Mouse (Mus musculus): ENCODE results near the gene Gria2. TPM values are rescaled to one million over a fixed set of nuclear protein-coding genes. Genes with fewer than 3 reads are reported as not detected.

The Gria2 gene
- 1.9 and 6.9 TPM in 2 replicates for total RNA-seq (2017)

DNA sequence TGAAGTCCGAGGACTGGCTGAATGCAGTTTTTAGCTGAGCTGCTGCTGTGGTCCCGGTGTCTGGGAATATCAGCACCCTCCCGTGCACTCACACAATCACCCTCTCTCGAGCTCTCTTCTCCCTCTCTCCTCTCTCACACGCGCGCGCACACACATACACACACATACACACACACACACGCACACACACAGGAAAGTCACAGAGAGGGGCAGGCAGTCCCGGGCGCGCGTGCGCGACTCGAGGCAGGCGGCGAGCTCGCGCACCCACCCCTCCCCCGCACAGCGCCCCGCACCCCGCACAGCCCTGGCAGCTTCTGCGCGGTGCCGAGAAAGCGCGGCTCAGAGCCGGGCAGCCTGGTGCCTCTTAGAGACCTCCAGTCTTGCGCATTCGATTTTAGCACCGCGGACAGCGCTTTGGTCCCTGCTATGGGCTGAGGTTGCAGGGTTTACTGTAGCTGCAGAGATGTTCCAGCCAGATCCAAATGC lies at the start of gene Gria2:
TSS of gene Gria2 (minus strand) at position 240 of the 486 bp plus-strand sequence.
- peak; percentile 61 to 73; a peak in 3 of 4 replicates for ATAC-seq (replicated peaks in 1 of 2; ENCODE audit: insufficient read depth in 1 of 2, low FRiP score in 2 of 2, low TSS enrichment in 1 of 2, low read depth in 1 of 2, poor library complexity in 2 of 2, severe bottlenecking in 2 of 2)

DNA sequence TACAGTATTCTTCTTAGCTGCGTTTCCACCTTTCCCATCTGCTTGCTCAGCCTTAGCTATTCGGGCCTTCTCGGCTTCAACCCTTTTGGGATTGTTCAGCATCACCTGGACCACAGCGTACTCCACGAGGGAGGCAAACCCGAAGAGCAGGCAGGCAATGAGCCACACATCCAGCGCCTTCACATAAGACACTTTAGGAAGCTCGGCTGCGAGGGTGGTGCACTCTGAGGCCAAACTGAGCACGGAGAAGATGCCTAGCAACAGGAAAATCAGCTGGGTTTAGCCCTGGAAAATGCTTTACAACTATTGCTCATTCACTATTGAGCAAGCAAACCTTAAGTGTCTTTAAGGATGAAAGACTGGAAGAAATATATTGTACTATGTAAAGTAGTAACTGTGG lies 48.3 kb upstream of the Gria2 start:
- ATAC-seq (replicated peaks in 1 of 2; ENCODE audit: insufficient read depth in 1 of 2, low FRiP score in 2 of 2, low TSS enrichment in 1 of 2, low read depth in 1 of 2, poor library complexity in 2 of 2, severe bottlenecking in 2 of 2): no peak

DNA sequence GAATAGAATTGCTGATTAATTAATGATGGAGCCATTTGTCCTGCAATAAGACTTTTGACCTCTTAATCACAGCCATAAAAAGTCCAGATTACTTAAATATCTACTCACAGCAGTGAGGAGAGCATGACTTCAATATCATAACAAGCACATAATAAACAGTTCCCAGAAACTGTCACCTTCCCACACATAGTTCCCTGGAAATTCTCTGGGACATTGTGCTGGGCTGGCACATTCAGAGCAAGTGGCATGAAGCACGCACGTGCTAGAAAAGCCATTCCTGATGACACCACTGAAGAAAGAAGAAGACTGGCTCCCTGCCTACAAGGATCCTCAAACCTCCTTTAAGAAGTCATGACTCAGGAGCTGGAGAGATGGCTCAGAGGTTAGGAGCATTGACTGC lies 43.0 kb upstream of the Gria2 start:
- no peak for ATAC-seq (replicated peaks in 1 of 2; ENCODE audit: insufficient read depth in 1 of 2, low FRiP score in 2 of 2, low TSS enrichment in 1 of 2, low read depth in 1 of 2, poor library complexity in 2 of 2, severe bottlenecking in 2 of 2)

DNA sequence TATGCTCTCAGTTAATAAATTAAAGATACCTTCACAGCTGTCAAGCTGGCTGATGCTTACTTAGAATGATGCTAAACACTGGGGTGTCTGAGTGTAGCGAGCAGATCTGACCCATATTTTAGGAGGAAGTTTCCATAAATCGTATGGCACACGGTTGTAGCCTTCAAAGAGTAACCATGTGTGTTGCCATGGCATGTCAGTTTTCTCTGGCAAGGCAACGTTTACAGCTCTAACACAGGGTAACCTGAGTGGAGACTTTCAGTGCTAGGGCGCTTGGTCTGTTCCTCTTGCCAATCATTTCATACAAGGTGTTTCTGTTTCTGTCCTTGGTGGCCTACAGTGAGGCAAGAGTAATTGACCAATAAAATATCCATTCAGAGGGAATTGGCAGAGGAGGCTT lies 37.2 kb upstream of the Gria2 start:
- no peak for ATAC-seq (replicated peaks in 1 of 2; ENCODE audit: insufficient read depth in 1 of 2, low FRiP score in 2 of 2, low TSS enrichment in 1 of 2, low read depth in 1 of 2, poor library complexity in 2 of 2, severe bottlenecking in 2 of 2)

DNA sequence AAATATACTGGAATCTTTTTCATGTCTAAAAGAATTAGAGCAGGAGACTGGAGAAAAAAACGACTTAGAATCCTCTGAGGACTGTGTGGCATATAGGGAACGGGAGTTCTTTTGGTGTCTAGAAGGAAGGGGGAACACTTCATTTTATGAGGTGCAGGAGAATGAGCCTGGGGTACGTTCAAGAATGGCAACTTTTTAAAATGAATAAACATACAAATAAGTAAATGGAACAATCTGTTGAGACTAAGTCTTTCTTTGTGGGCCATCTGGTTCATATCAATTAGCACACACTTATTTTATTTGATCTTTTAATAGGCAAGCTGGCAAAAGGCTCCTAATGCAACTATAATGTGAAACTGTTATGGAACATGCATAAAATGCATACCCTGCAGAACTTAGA lies 34.9 kb upstream of the Gria2 start:
- no peak for ATAC-seq (replicated peaks in 1 of 2; ENCODE audit: insufficient read depth in 1 of 2, low FRiP score in 2 of 2, low TSS enrichment in 1 of 2, low read depth in 1 of 2, poor library complexity in 2 of 2, severe bottlenecking in 2 of 2)

DNA sequence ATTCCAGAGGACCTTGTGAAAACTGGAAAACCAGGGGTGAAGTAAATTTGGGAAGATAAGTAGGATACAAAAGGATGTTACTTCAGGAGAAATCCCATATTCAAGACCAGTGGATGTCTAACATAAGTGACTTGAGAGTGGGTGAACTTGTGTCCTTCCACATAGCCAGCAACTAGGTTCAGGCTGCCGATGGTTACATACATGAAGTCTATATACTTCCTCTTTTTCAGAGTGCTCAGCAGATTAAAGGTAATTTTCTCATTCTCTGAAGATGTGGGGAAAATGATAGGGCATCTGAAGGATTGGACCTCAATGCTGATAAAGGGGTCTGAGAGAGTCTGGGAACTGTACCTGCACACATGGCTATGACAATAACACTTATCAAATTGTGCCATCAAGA lies 21.3 kb upstream of the Gria2 start:
- peak; percentile 42; a peak in 1 of 4 replicates for ATAC-seq (replicated peaks in 1 of 2; ENCODE audit: insufficient read depth in 1 of 2, low FRiP score in 2 of 2, low TSS enrichment in 1 of 2, low read depth in 1 of 2, poor library complexity in 2 of 2, severe bottlenecking in 2 of 2)

DNA sequence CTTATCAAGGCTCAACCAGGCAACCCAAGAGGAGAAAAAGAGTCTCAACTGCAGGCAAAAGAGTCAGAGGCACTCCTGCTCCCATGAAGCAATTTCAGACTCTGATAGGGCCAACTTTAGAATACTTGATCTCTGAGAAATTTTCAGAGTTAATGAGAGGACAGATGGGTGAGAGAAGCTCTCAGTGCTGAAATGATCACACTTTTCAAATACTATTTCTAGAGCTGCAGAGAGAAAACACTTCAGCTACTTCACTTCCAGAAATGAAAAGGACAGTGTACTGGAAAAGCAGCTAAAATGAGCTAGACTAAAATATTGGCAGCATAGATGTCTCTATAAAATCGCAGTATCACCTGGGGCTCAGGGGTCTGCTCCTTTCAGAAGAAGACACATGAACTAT lies 16.0 kb upstream of the Gria2 start:
- ATAC-seq (replicated peaks in 1 of 2; ENCODE audit: insufficient read depth in 1 of 2, low FRiP score in 2 of 2, low TSS enrichment in 1 of 2, low read depth in 1 of 2, poor library complexity in 2 of 2, severe bottlenecking in 2 of 2): no peak

DNA sequence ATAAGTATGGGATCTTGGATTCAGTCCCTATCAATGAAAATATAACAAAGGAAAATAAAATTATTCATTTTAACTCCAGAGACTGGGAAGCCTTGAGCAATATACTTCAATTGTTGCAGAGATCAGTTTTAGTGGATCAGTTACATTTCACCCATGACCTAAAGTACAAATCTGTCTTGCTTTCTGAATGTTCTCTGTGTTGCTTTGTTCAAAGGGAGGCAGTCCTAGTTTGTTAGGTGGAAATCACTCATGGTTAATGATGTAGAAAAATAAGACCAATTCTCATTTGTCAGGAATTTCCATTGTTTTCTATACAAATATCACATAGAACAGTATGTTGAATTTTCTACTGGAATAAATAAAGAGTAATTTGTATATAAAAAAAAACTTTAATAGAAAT lies 11.1 kb upstream of the Gria2 start:
- no peak for ATAC-seq (replicated peaks in 1 of 2; ENCODE audit: insufficient read depth in 1 of 2, low FRiP score in 2 of 2, low TSS enrichment in 1 of 2, low read depth in 1 of 2, poor library complexity in 2 of 2, severe bottlenecking in 2 of 2)

DNA sequence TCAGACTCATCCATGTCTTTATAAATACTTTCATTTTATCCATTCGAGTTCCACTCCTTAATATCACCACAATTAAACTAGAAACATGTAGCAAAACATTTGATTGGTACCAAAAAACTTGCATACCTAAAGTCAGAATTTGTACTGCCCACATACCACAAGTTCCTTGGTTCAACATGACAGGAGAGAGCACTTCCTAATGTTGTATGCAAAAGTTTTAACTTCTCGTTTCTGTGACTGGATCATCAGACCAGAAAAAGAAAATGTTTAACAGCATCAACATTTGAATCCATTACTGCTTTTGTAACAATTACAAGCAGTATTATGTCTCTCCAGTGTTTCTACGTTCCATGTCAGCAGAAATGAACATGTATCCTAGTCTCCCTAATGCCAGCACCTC lies 9.6 kb upstream of the Gria2 start:
- ATAC-seq (replicated peaks in 1 of 2; ENCODE audit: insufficient read depth in 1 of 2, low FRiP score in 2 of 2, low TSS enrichment in 1 of 2, low read depth in 1 of 2, poor library complexity in 2 of 2, severe bottlenecking in 2 of 2): peak in 1 of 2 experiments; percentile 42; a peak in 2 of 4 replicates

DNA sequence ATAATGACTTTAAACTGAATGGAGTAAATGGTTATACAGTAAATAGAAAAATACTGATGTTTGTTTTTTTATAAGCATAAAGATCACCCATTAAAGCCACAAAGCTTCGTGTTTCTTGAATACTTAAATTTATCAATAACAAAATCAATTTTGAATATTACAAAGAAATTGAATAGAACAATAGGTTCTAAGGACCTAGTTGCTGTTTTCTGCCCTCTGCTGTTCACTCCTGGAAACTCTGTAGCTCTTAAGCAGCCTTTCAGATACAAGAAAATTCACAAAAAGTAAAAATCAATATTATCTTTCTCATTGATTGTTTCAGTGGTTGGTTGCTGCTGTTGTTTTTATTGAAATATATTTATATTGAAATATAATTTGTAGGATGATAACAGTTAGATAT lies 2.7 kb upstream of the Gria2 start:
- ATAC-seq (replicated peaks in 1 of 2; ENCODE audit: insufficient read depth in 1 of 2, low FRiP score in 2 of 2, low TSS enrichment in 1 of 2, low read depth in 1 of 2, poor library complexity in 2 of 2, severe bottlenecking in 2 of 2): no peak

DNA sequence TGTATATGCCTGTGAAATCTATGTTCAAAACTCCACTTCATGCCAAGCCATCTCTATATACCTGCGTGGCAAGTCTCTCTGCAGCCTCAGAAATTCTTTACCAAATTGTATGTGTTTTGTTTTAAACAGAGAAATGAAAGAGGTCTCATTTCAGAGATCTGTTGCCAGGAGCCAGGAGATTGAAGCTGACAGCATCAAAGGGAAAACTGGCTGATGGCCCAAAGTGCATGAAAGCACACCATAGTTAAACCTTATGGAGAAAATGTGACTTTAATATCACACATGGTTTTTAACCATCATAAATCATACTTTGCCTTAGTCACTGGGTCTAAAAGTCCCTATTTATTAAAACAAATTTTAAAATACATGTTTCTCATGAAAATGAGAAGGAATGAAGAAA lies 1.2 kb upstream of the Gria2 start:
- ATAC-seq (replicated peaks in 1 of 2; ENCODE audit: insufficient read depth in 1 of 2, low FRiP score in 2 of 2, low TSS enrichment in 1 of 2, low read depth in 1 of 2, poor library complexity in 2 of 2, severe bottlenecking in 2 of 2): no peak

DNA sequence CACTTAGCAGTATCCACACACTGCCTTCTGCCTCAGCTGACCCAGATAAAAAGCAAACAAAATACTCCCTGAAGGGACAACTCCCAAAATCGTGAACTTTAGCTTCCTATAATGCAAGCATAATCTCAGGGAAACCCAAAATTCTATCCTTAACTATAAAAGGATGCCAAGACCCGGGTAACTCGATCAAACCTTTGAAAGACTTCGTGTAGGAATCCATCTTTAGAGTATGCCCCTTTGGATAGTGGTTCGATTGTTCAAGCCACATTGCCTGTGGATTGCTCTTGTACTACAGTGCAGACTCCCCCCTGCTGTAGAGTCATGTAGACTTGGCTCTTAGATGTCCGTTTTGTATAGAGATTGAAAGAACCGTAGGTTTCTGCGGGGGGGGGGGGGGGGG lies 576 bp upstream of the Gria2 start:
- no peak for ATAC-seq (replicated peaks in 1 of 2; ENCODE audit: insufficient read depth in 1 of 2, low FRiP score in 2 of 2, low TSS enrichment in 1 of 2, low read depth in 1 of 2, poor library complexity in 2 of 2, severe bottlenecking in 2 of 2)

DNA sequence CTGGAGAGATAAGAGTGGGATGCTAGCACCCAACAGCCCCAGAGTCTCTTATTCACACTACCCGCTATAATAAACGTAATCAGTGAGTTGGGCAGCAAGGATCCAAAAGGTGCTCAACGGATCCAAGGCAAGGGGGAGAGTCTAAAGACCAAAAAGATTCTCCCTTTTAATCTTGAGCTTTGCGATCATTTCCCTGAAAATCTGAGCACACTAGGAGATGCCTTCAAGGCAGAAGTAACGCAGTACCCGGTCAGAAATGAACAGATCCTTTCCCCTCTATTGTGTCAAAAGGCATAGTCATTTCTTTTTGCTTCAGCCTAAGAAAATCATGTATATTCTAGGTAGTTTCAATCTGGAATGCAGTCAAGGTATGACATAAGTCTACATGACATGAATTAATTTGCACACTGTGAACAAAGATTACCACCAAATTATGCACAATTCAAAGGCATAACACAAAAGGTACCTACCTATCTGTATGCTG lies 766 bp downstream of the Gria2 start:
- ATAC-seq (replicated peaks in 1 of 2; ENCODE audit: insufficient read depth in 1 of 2, low FRiP score in 2 of 2, low TSS enrichment in 1 of 2, low read depth in 1 of 2, poor library complexity in 2 of 2, severe bottlenecking in 2 of 2): no peak

DNA sequence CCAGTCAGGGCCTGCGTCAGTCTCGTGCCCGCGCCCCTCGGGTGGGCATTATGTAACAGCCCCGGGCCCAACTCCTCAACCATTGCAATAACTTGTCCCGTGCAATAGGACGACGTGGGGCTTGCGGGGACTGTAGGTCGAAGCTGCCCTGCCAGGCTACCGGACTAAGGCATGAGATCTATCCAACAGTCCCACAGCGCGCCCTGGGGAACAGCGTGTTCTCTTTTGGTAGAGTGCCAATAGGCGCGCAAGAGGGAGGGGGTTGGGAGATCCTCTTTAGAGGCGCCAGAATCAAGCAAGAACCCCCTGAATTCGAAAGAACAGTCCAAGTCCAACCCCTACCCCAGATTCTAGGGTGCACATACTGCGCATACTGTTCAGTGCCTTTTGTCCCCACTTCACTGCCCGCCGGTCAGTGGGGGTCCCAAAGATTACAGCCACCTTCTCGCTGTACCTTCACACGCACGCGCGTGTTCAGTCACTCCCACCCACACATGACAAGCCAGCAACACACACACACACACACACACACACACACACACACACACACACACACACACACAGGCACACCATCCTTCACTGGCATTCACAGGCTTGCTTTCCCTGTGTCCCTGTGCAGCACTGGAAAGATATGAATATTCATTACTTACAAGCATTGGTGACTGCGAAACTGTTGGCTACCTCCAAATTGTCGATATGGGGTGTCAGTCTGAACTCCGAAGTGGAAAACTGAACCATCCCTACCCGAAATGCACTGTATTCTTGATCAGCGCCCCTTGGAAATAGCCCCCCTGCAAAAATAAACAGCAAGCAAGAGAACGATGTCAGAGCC lies 1.4 kb downstream of the Gria2 start:
- ATAC-seq (replicated peaks in 1 of 2; ENCODE audit: insufficient read depth in 1 of 2, low FRiP score in 2 of 2, low TSS enrichment in 1 of 2, low read depth in 1 of 2, poor library complexity in 2 of 2, severe bottlenecking in 2 of 2): 0 out of 4 replicates have a peak, but pooled peaks of 1 of the 2 experiments have one; percentile 6

DNA sequence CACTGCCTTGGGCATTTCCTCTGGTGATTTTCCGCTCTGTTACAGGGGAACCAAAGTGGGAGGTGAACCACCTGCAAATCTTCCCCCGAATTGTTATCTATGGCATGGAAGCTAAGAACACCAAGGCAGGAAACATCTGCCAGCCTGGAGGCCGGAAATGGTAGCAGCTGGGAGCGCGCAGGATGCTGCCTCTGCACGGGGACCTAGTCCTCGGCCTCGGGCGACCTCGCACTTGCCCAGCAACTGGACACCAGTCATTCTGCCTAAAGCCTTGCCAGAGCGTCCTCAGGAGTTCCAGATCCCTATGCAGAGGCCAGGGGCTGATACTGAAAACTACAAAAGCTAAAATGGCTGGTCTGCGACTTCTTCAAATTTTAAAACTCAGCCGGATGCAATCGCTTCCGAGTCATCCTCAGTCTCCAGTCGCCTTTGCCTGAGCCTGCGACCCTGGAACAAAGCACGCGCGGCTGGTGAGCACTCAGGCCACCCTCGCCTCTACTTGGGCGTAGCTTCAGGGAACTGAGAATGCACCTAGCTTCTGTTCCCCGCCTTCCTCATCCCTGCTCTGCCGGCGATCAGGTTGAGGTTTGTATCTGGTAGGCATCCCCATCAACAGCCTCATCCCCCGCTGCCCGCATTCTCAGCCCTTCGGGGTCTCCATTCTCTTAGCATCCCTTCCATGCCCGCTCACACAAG lies 2.2 kb downstream of the Gria2 start:
- peak; percentile 90 to 92 for ATAC-seq (replicated peaks in 1 of 2; ENCODE audit: insufficient read depth in 1 of 2, low FRiP score in 2 of 2, low TSS enrichment in 1 of 2, low read depth in 1 of 2, poor library complexity in 2 of 2, severe bottlenecking in 2 of 2)

DNA sequence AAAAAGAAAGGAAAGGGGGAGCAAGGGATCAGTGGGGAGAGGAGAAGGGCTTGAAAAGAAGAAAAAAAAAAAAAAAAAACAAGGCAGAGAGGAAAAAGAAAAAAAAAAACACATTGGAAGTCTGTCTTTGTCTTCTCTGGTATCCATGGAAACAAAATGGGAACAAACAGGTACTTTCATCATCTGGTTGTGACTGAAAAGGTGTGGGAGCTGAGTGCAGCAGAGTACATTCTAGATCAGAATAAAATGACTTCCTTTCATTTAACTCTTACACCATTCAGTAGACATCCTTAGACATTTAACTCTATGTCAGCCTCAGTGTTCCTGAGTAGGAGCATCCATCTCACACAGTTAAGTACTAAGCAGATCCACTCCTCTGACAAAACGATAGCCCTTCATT lies 4.7 kb downstream of the Gria2 start:
- no peak for ATAC-seq (replicated peaks in 1 of 2; ENCODE audit: insufficient read depth in 1 of 2, low FRiP score in 2 of 2, low TSS enrichment in 1 of 2, low read depth in 1 of 2, poor library complexity in 2 of 2, severe bottlenecking in 2 of 2)

DNA sequence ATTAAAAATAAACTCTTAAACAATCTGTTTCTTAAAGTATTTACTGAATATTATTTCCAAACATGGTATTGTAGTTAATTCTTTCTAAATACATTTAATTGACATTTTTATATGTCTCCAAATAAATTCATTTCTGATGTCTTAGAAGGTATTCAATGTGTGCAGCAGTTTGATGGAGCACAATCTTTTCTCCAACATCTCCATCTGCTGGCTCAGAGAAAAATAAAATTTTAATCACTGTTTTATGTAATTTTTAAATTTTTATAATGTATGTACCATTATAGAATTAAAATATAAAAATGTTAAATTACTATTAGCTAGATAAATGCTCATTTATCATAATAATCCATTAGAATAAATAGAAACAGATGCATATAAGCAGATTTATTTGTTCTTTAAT lies 5.9 kb downstream of the Gria2 start:
- no peak for ATAC-seq (replicated peaks in 1 of 2; ENCODE audit: insufficient read depth in 1 of 2, low FRiP score in 2 of 2, low TSS enrichment in 1 of 2, low read depth in 1 of 2, poor library complexity in 2 of 2, severe bottlenecking in 2 of 2)

DNA sequence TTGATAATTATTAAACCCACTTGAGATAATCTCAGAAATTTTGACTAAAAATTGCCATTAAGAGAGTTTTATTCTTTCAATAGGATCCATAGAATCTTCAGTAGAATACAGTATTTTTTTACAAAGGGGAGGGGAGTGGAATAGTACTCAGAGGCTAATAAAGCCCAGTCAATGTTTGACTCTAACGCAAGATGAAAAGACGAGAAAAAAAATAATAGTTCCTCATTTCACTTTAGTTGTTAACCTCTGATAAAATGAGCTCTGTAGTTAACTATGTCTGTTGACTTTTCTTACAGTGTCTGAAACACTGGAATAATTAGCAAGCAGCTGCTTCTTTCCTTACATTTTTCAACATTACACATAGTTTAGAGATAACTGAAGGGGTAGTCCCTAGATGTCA lies 7.4 kb downstream of the Gria2 start:
- no peak for ATAC-seq (replicated peaks in 1 of 2; ENCODE audit: insufficient read depth in 1 of 2, low FRiP score in 2 of 2, low TSS enrichment in 1 of 2, low read depth in 1 of 2, poor library complexity in 2 of 2, severe bottlenecking in 2 of 2)

All from hematopoietic stem cell, adult 5-6 weeks (primary cell).